8 mouse cellular contexts compared by ENCODE assay signal in the genomic region with DNA sequence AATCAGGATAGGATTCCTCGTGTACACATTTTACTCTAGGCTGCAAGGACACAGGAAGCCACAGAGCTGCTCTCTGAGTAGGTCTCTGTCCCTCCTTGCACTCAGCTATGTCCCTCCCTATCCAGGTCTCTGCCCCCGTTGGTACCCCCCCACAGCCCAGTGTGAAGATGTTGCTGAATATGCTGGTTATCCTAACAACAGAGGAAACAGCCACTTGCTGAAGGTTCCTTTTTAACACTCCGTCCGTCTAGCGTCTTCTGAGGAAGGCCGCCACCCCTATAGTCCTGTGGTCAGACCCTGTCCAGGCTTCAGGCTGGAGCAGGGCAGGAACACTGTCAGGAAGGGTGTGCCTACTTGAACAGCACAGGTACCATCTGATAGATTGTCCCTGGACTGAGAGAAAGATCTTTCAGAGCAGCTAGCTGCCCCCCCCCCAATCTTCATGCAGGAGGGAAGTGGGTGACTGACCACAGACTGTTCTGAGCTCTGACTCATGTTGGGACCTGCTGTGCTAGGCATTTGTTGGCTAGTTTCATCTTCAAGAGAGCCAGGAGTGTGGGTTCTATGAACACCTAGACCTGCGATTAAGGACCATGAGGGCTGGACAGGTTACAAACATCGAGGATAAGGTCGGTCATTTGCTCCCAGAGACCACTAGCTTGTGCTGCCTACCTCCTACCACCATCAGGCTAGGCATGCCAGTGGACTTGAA. TPM values are rescaled to one million over a fixed set of nuclear protein-coding genes. Genes with fewer than 3 reads are reported as not detected.
DNase-seq lines count a peak whose midpoint lies in the region; ATAC-seq and TF ChIP-seq lines count a peak whose summit lies in the region.

No protein-coding gene starts in this region.

- TF ChIP-seq CTCF in layer of hippocampus, adult 2 months (conservative IDR thresholded peaks at IDR 0.05), result no peak

- WGBS in heart, embryonic 15.5 days, result 67% methylated on average over 9 of the region's 9 CpGs
- WGBS in forebrain, embryonic 13.5 days, result 87% methylated on average over 9 of the region's 9 CpGs

- H3K27ac ChIP-seq in layer of hippocampus, adult 2 months, result peak overlapping the region; percentile 73; the same call in 1 of the 2 replicates
- peak overlapping the region; percentile 63; the same call in 1 of the 2 replicates for H3K27ac ChIP-seq in heart, embryonic 15.5 days
- H3K27ac ChIP-seq in forebrain, embryonic 13.5 days, result no peak overlapping the region

- no peaks in the 10 kb centered on the region for H3K9me3 ChIP-seq in heart, embryonic 15.5 days (replicated peaks)
- no peaks in the 10 kb centered on the region for H3K9me3 ChIP-seq in forebrain, embryonic 13.5 days (replicated peaks)

- H3K27me3 ChIP-seq in heart, embryonic 15.5 days, result no peaks in the 10 kb centered on the region
- no peaks in the 10 kb centered on the region for H3K27me3 ChIP-seq in forebrain, embryonic 13.5 days

- H3K4me3 ChIP-seq in layer of hippocampus, adult 2 months, result peak overlapping the region; percentile 36
- H3K4me3 ChIP-seq in heart, embryonic 15.5 days, result peak overlapping the region; percentile 48
- no peak overlapping the region for H3K4me3 ChIP-seq in forebrain, embryonic 13.5 days

- peaks cover 8% of the 10 kb centered on the region for H3K4me1 ChIP-seq in heart, embryonic 15.5 days (replicated peaks)
- H3K4me1 ChIP-seq in forebrain, embryonic 13.5 days, result no peaks in the 10 kb centered on the region

- H3K4me2 ChIP-seq in heart, embryonic 15.5 days, result peak overlapping the region; percentile 56
- no peak overlapping the region for H3K4me2 ChIP-seq in forebrain, embryonic 13.5 days

- no peak for DNase-seq in layer of hippocampus, adult 2 months (ENCODE audit: low spot score in 2 of 2)
- DNase-seq in layer of hippocampus, adult 18-20 months (ENCODE audit: low spot score in 2 of 2), result no peak
- DNase-seq in Muller cell, postnatal 12 days (ENCODE audit: inconsistent ontology term), result peak; percentile 85
- DNase-seq in right cerebral cortex, adult 2 months (ENCODE audit: low spot score in 2 of 2), result no peak
- DNase-seq in layer of hippocampus, postnatal 10 days (ENCODE audit: low spot score in 2 of 2), result no peak

- no peak overlapping the region for H3K9ac ChIP-seq in heart, embryonic 15.5 days
- no peak overlapping the region for H3K9ac ChIP-seq in forebrain, embryonic 13.5 days

- peak; percentile 47; the same call in 1 of the 2 replicates for ATAC-seq in heart, embryonic 15.5 days (replicated peaks; ENCODE audit: insufficient number of reproducible peaks, insufficient read depth, low FRiP score, low read depth)
- ATAC-seq in megakaryocyte, adult 5-6 weeks (ENCODE audit: poor library complexity, severe bottlenecking), result peak; percentile 39
- no peak for ATAC-seq in forebrain, embryonic 13.5 days

- H3K36me3 ChIP-seq in heart, embryonic 15.5 days, result no peaks in the 10 kb centered on the region
- H3K36me3 ChIP-seq in forebrain, embryonic 13.5 days (ENCODE audit: poor library complexity, severe bottlenecking), result no peaks in the 10 kb centered on the region

RNA-seq across cellular contexts. Expression of gene Inpp5d, which starts 1.2 kb away (rescaled TPM):
- 10 to 100 TPM; 14.1 to 21.0 TPM for total RNA-seq in layer of hippocampus, adult 2 months (2021)
- total RNA-seq in layer of hippocampus, adult 18-20 months (2021), result 10 to 100 TPM; 13.6 to 16.8 TPM
- polyA plus RNA-seq in heart, embryonic 15.5 days (2015; fragmentation: Nextera tagmentation; extraction: Ambion mirVana), result 4.4 and 11.5 TPM in 2 replicates
- total RNA-seq in megakaryocyte, adult 5-6 weeks (2015), result 99.6 and 105 TPM in 2 replicates
- 88.0 and 148 TPM in 2 replicates for total RNA-seq in megakaryocyte, adult 5-6 weeks (2017)
- 3.2 and 3.5 TPM in 2 replicates for polyA plus RNA-seq in forebrain, embryonic 13.5 days (2015; fragmentation: Nextera tagmentation; extraction: Ambion mirVana)
- total RNA-seq in layer of hippocampus, postnatal 10 days (2021), result 10 to 100 TPM; 15.2 to 17.7 TPM

RNA-seq across cellular contexts. Expression of gene Ngef, which starts 47.6 kb away (rescaled TPM):
- 100 to 1,000 TPM; 100 to 105 TPM for total RNA-seq in layer of hippocampus, adult 2 months (2021)
- 100 to 1,000 TPM; 112 to 115 TPM for total RNA-seq in layer of hippocampus, adult 18-20 months (2021)
- 0.34 and 1.0 TPM in 2 replicates for polyA plus RNA-seq in heart, embryonic 15.5 days (2015; fragmentation: Nextera tagmentation; extraction: Ambion mirVana)
- not detected in 2 replicates for total RNA-seq in megakaryocyte, adult 5-6 weeks (2015)
- total RNA-seq in megakaryocyte, adult 5-6 weeks (2017), result not detected in 2 replicates
- 3.1 and 5.4 TPM in 2 replicates for polyA plus RNA-seq in forebrain, embryonic 13.5 days (2015; fragmentation: Nextera tagmentation; extraction: Ambion mirVana)
- total RNA-seq in layer of hippocampus, postnatal 10 days (2021), result 10 to 100 TPM; 70.8 to 76.4 TPM

Comparison
In these comparisons a context has a peak if more than half of its experiments do, and no peak if none do; other contexts are left out.
1. RNA of gene Inpp5d, which starts 1.2 kb away (total RNA-seq): 88.0 to 148 TPM in megakaryocyte, adult 5-6 weeks; 14.1 to 21.0 TPM in layer of hippocampus, adult 2 months, 15.2 to 17.7 TPM in layer of hippocampus, postnatal 10 days and 13.6 to 16.8 TPM in layer of hippocampus, adult 18-20 months; every median in the first group is over 4 times any median in the second.
2. RNA of gene Ngef, which starts 47.6 kb away (total RNA-seq): 112 to 115 TPM in layer of hippocampus, adult 18-20 months, 100 to 105 TPM in layer of hippocampus, adult 2 months and 70.8 to 76.4 TPM in layer of hippocampus, postnatal 10 days; not detected in megakaryocyte, adult 5-6 weeks; every median in the first group is over 10 times any median in the second.